Mouse (Mus musculus) kidney, embryonic 14.5 days (tissue): ENCODE data around the gene Gne. TPM values are rescaled to one million over a fixed set of nuclear protein-coding genes. Genes with fewer than 3 reads are reported as not detected.

ENCODE experiments used
- polyA plus RNA-seq: library from polyadenylated mRNA; unstranded; fragments of >200 nt; fragmentation: Nextera tagmentation; extraction: Ambion mirVana; gene quantifications from 2 replicates; pipeline ENCODE4 v1.2.1, GENCODE M21; 2014

The Gne gene
- polyA plus RNA-seq, 1 experiment from 2014 or later = 23.2 TPM

Other genes starting within 250 kb of the Gne start
- gene Olfr157, start 244.0 kb downstream of the Gne start, polyA plus RNA-seq = not detected in 2 replicates
- not detected in 2 replicates for gene Olfr155, start 232.6 kb downstream of the Gne start, polyA plus RNA-seq
- 16.9 and 26.2 TPM in 2 replicates for gene Reck, start 208.6 kb downstream of the Gne start, polyA plus RNA-seq
- 51.4 and 63.6 TPM in 2 replicates for gene Glipr2, start 126.8 kb downstream of the Gne start, polyA plus RNA-seq
- not detected in 2 replicates for gene Ccin, start 100.7 kb downstream of the Gne start, polyA plus RNA-seq
- 242 and 272 TPM in 2 replicates for gene Clta, start 79.7 kb downstream of the Gne start, polyA plus RNA-seq
- gene Rnf38, start 149.6 kb upstream of the Gne start, polyA plus RNA-seq = 25.8 and 41.0 TPM in 2 replicates
- gene Melk, start 216.7 kb upstream of the Gne start, polyA plus RNA-seq = 41.6 and 52.6 TPM in 2 replicates